Mouse (Mus musculus): ENCODE data around the gene Olfr632.

DNA sequence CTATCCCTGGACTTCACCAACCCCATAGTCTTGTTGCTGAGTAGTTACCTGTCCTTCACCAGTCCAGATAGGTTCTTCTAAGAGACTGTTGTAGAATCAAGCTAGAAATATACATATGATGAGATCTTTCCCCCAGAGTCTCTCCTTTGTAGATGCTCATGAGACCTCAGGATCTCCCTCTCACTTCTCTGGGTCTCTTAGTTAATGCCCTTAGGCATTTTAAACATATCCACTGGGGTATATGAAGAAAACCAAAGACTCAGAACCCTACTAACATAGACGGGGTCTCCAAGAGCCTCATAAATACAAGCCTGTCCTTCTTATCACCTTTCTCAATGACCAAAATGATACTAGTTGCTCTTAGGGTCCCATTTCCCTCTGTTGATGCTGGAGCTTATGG lies 39.8 kb upstream of the Olfr632 start, which contains the start of gene Olfr64:
- TF ChIP-seq POLR2A (IDR thresholded peaks at IDR 0.05; ENCODE audit: extremely low read depth, insufficient read depth, low read length): no peak
- no peak for TF ChIP-seq CTCF (IDR thresholded peaks at IDR 0.05; ENCODE audit: low read depth, low read length)
